Mouse (Mus musculus) T-helper 2 cell (primary cell): ENCODE data around the gene Sel1l.

ENCODE experiments used
- in situ Hi-C: fragments of 300-600 bp; cut with MboI, MseI; formaldehyde crosslinking; loops from one replicate; pipeline ENCODE4 v1.15.1; 2025; ENCODE audit warnings: high pct_unique_total_duplicates

Gene Sel1l

DNA sequence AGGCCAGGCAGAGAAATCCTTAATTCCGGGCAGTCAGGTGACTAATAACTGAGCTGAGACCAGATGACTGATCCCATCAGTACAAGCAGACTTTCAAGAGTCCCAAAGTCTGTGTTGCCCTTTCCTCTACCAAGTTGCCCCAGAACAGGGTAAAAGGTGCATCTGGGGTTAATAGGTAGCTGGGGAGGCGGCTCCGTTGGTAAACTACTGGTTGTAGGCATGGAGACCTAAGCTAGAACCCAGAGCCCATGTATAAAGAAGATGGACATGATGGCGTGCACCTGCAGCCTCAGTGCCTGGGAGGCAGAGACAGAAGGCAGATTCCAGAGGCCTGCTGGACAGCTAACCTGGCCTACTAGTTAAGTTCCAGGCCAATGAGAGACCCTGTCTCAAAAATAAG, 30.2 kb downstream of the Sel1l start:
- in situ Hi-C loops = no loop called here

DNA sequence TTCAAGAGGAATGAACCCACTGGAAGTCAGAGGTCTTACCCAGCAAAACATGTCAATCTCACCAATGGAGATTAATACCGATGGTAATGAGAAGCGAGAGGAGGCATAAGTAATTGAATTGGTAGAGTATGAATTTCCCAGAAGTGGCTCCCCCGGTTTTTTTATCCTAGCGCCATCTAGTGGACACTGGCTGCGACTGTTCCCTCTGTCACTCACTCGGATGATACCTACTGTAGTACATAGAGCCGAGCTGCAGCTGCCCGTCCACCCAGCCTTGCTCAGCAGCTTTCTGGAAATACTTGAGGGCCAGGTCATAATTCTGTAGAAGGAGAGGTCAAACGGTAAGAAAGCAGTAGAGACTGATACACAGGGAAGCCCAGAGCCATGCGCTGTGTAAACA, 33.0 kb downstream of the Sel1l start:
- in situ Hi-C loops = no loop called here

DNA sequence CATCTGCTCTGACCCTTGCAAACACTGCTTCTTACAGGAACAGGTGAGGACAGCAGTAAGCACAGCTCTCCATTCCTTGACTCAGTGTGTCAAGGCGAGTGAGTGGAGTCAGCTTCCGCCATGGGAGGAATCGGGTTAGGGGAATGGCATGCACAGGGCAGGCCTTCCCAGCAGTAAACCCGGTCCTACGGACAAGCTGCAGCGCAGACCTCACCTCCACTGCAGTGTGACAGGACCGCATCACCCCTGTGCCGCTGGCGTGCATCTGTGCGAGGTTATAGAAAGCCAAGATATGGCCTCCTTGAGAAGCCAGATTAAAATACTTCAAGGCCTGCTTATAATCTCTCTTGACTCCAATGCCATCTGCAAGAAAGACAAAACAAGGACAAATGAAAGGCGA, 33.4 kb downstream of the Sel1l start:
- in situ Hi-C loops = no loop called here

DNA sequence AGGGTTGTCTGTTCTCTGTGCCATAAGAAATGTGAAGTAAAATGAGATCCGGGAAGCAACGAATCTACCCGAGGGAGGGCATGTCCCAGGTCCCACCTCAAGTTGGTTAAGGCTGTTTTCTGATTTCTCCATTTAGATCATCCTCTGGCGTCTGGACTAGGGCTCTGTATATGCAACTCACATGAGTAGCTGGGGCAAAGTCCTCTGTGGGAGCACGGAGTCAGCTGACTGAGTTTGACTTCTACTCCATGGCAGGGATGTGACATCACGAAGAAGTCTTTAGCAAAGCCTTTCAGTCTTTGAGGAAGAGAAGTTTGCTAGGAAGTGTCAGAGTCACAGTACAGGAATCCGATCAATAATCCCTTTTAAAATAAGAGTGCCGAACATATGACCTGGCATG, 40.0 kb downstream of the Sel1l start:
- in situ Hi-C loops = no loop called here

DNA sequence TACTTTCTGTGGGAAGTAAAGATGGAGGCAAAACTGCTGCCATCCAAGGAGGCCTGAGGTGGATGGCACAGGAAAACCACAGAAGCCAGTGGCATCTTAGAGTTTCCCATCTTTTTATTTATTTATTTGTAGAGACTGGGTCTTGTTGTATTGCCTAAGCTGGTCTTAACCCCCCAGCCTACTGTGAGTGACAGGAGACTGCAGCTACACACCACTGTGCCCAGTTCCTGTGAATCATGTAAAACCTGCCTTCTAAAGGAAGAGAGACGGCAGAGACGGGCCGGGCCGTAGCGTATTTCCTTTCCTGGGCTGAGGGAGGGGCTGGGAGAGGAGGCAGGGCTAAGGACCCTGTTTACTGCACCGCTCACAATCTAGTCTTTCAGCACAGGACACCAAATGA, 41.2 kb downstream of the Sel1l start:
- in situ Hi-C loops = no loop called here

DNA sequence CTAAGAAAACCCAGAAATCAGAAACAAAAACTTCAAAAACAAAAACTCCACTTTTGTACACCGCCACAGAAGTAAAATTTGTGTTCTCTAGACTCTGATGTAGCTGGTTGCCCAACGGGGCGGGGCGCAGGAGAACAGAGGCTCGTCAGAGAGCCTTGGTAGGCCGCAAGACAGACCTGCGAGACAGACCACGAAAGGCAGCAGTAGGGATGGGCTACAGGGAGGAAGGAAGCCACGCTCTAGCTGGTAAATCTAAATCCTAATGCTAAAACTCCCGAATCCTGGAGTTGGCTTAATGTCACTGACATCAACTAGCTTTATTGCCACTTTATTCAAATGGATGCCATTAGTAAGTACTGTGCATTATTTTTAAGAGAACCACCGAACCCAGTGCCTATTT, 41.9 kb downstream of the Sel1l start:
- in situ Hi-C loops = no loop called here

DNA sequence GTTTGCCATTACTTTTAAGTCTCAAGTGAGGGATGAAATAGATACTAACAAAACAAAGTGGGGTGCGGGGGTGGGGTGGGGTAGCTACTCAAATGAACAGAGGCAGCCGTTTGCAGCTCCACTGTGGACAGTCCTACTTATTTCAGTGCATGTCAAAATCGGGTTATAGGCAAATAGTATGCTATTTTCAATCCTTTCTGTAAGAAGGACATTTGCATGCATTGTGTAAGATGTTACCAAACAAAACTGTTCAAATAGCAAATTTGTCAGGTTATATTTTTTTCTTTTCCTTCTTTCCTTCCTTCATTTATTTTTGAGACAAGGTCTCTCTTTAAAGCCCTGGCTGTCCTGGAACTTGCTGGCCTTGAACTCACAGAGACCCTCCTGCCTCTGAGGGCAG, 44.7 kb downstream of the Sel1l start:
- in situ Hi-C loops = no loop called here

DNA sequence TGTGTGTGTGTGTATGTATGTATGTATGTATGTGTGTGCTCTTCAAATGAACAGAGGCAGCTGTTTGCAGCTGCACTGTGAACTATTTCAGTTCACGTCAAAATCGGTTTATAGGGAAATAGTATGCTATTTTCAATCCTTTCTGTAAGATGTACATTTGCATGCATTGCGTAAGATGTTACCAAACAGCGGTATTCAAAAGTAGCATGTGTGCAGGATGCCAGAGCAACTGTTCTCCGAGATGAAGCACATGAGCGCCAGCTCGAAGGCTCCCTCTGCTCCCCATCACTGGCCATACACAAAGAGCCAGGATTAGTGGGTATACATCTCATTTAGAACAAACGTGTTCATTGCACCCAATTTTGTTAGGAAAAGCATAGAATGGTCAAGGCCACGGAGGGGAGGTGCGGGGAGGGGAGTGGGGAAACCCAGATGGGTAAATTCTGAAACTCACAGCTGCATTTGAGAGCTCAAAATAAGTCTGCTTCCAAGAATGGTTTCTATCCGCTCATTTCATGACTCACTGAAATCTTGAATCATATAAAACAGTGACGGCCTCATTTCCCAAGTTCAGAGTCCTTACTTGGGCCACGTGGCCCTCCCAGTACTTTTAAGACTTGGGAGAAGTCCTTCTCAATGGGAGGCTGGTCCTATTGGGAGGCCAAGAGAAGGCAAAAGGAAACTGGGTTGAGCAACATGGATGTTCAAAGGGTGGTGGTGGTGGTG, 45.6 kb downstream of the Sel1l start:
- in situ Hi-C loops = no loop called here

DNA sequence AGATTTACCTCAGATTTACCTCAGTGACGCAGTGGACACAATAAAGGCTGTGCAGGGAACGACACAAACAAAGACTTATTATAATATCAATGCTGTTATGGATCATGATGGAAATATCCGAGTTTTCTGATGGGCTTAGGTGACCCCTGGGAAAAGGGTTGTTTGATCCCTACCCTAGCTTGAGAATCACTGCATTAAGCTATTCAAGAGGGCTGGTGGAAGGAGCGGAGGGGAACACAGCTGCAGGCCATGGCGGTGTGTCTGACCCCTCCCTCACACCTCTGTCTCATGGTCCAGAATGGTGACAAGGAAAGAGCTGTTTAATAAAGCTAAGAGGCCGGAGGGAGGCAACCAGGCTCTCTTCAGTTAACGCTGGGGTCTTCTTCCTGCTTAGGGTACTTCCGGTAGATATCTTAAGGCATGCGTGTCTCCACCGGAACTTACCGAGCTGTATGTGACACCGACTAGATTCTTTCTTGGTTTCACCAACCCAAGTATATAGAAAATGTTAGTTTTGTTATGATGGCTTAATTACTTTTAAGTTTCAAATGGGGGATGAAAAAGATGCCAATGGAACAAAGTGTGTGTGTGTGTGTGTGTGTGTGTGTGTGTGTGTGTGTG, 46.3 kb downstream of the Sel1l start:
- in situ Hi-C loops = no loop called here

DNA sequence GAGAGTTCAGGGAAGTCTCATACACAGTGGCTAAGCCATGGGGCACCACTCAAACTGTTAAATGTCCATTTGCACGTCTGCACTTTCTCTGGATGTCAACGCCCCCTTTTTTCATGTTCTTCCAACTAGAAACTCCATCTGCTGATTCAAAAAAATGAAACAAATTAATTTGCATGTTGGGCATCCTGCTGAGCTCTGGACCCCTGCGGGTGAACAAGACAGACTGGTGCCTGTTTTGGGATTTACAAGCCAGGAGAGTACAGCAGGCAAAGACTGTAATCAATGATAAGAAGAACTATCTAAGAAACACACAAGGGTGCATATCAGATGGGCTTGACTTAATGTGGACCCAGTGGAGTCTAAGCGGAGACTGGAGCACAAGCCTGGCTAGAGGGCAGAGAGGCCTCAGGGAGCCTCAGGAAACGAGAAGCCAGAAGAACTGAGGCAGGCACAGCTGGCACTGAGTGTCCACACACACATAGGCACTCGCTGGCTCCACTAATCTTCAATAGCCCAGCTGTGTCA, 48.0 kb downstream of the Sel1l start:
- in situ Hi-C loops = no loop called here

DNA sequence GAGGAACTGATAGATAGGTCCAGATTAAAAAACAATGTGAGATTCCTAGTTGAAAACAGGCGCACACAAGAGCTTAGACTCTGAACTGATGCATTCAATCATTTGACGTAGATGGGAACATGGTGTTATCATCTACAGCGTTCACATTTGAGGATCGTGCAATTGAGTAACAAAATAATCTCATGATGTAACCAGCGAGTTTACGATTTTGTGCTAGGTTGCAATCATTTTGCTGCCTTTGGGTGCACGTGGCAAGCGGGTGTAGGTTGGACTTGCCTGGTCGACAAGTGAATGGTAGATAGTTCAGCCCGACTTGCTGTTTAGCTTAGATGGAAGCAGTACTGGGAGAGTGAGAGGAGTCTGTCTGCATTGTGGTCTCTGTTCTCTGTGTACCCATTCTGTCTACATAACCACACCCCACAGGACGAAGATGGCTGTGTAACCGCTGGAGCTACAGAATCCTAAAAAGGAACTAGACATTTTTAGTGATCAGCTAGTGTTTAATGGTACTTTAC, 49.1 kb downstream of the Sel1l start:
- in situ Hi-C loops = no loop called here

DNA sequence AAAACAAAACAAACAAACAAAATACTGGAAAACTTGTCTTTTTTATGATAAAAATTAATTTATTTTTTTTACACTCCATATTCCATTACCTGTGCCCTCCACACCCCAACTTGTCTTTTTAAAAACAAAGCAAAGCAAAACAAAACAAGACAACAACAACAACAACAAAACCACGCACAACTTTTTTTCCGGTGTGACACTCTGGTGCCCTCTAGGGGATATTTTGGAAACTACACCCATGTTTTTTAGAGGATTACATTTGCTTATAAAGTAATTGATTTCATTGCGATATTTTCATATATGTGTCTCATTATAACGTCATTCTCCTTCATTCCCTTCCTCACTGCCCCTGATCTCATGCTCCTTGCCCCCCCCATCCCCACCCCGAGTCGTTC, 49.6 kb downstream of the Sel1l start:
- in situ Hi-C loops = no loop called here

DNA sequence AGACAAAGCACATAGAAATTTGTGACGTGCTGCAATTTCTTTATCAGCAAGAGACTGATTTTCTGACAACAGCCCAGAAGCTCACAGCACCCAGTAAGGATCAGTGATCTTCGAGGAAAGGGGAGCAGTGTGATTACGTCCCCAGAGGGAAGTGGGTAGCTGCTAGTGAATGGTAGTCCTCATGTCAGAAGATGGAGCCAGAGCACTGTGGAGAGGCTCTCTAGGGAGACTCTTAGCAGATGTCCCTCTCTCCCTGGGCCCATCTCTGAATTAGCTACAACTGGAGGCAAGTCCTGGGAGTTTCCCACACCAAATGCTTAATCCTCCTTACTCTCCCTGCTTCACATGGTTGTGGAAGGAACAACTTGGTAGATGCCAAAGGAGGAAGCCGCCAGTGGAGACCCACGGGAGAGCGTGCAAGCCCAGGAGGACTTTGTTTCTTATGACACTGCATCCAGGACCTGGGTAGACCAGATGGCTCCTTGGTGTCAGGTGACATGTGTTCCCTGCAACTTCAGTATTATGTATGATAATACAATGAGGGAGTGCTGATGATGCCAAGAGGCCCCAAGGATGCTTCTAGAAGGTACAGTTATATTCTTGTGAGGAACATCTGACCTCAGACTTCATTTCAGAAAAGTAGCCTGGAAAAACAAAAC, 50.1 kb downstream of the Sel1l start:
- in situ Hi-C loops = no loop called here

DNA sequence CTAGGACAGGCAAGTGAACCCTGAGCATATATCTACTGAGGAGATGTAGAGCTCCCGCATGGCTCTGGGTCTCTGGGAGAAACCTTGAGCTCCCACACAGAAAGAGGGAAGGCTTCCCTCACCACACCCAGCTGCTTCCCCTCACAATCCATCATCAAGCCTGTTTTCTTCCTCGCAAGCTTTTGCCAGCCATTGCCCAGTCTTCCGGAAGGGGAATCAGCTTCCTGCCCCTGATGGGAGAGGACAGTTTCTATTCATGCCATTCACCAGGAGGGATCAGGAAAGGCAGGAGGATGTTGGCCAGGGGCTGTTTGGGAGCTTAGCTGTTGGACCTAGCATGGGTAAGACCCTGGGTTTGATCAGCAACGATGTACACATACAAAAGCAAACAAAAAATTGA, 52.2 kb downstream of the Sel1l start:
- in situ Hi-C loops = no loop called here

DNA sequence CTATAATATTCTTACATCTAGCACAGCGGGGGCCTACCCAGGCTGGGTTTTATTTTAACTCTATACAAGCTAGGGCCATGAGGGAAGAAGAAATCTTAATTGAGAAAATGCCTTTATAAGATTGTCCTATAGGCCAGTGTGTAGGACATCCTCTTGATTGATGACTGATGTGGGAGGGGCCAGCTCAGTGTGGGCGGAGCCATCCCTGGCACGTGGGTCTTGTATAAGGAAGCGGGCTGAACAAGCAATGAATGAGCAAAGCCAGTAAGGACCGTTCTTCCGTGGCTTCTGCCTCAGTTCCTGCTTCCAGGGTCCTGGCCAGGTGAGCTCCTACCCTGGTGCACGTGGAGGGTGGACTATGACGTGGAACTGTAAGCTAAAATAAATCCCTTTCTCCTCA, 55.7 kb downstream of the Sel1l start:
- in situ Hi-C loops = no loop called here

DNA sequence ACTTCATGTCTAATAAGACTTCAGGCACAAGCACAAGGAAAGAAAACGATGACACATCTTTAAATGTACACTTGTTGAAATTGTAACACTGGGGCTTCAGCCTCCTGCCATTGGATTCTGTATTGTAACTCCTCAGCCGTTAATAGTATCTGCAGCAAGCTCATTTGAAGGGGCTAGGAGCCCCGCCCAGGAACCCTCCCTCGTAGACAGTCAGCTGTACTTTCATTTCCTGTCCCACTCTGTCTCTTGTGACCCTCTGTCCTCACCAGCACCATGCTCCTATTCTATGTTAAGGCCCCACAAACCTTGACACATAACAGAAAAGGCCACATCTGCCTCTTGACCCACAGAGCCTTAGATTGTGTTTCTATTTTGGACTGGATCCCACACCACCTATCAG, 57.1 kb downstream of the Sel1l start:
- in situ Hi-C loops = no loop called here

DNA sequence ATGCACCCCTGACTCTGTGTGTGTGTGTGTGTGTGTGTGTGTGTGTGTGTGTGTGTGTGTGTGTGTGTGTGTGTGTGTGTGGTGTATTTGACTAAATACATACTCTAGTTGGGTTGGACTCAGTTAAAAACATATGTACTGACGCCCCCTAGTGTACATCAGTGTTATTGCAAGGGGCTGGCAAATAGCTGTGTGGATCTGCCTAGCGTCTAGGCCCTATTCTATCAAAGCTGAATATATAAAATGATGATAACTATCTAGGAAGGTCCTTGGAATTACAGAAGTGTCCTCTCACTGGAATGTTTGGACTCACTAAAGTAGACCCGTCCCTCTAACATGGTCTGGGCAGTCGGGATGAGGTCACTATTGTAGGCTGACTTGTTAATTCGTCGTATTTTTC, 59.2 kb downstream of the Sel1l start:
- in situ Hi-C loops = loop anchor here (5.0 to 10.0 kb wide), 2 partner anchors 148 to 385 kb away; no protein-coding TSS in a partner anchor

DNA sequence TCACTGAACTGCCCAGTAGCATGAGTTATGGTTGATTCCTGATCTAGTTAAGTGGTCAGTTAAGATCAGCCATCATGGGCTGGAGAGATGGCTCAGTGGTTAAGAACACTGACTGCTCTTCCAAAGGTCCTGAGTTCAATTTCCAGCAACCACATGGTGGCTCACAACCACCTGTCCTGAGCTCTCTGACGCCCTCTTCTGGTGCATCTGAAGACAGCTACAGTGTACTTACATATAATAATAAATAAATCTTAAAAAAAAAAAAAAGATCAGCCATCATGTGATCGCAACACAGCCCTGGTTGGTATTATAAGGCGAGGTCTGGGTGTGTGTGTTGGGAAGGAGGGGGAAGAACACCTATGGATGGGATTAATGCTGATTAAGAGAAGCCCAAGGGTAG, 60.5 kb downstream of the Sel1l start:
- in situ Hi-C loops = loop anchor here (5.0 to 10.0 kb wide), 2 partner anchors 146 to 384 kb away; no protein-coding TSS in a partner anchor

DNA sequence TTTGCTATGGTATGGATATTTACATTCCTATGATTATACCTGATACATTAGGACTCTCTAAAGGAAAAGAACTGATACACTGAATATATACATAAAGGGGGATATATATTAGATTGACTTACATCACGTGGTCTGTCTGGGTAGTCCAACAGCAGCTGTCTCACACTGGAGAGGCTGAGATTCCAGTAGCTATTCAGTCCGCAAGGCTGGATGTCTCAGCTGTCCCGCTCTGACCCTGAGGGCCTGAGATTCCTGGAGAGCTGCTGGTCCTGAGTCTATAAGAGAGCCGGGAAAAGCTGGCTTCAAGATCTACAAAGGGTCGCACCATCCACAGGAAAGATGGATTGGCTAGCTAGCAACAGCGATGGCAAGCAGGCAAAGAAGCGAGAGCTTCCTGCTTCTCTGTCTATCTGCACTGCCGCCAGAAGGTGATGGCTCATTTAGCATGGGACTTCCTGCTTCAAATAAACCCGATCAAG, 61.0 kb downstream of the Sel1l start, which contains the start of gene Ston2:
Gene Ston2, minus strand, starts transcription at position 429 of the 479 bp plus-strand sequence.
- in situ Hi-C loops = loop anchor here (5.0 to 10.0 kb wide), 2 partner anchors 146 to 383 kb away; no protein-coding TSS in a partner anchor

DNA sequence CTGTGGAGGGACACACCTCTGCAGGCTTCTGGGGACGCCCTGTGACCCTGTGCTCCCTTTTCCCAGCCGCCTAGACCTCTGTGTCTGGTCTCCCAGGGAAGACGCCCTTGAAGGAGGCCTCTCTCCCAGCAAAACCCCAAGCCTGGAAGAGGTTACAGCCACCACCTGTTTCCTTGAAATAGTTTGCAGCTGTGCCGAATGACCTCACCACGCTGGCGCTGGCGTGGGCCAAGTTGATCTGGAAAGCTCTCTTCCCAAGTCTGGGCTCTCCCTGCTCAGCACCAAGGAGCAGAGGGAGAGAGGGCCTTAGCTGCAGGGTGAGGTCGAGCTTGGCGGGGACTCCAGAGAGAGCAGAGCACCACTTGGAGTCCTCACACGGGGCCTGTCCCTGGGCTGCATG, 62.6 kb downstream of the Sel1l start:
- in situ Hi-C loops = loop anchor here (5.0 to 10.0 kb wide), 2 partner anchors 144 to 382 kb away; no protein-coding TSS in a partner anchor

DNA sequence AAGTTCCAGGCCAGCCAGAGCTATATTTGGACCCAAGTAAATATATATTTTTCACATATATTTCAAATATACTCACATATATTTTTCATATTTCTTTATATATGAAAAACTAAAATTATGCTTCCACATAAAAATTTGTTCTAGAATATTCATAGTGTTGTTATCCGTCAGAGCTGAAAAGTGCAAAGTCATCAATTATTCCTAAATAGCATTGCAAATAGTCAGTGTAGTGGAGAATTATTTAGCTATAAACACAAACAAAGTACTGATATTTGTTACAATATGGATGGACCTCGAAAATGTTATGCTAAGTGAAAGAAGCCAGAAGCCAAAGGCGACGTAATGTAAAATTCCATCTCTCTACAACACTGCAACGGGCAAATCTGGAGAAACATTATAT, 67.5 kb downstream of the Sel1l start:
- in situ Hi-C loops = loop anchor here (10.0 kb wide), 1 partner anchor 377 kb away; no protein-coding TSS in a partner anchor

DNA sequence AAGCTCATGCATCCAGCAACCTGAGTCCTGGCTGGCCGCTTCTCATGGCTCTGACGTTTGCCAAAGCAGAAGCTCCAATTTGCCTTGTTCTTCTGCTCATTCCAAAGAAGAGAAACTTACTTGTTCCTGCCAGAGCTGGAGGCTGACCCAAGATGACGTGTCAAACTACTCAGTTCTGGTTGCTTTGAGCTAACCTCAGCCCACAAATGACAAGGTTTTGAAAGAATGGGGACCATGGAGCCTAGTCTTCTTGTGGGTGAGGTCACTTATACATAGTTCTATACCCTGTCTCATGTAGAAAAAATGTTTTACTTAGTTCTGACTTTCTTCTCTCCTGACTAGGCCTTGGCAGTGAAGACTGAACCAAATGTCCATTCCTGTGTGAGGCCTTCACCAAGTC, 68.4 kb downstream of the Sel1l start:
- in situ Hi-C loops = loop anchor here (10.0 kb wide), 1 partner anchor 376 kb away; no protein-coding TSS in a partner anchor
